Mouse (Mus musculus): Measurements from ENCODE around the gene Kif2c. TPM values are rescaled to one million over a fixed set of nuclear protein-coding genes. Genes with fewer than 3 reads are reported as not detected.

Kif2c gene
- total and polyA plus RNA-seq, 3 experiments: 0.14 to 0.26 (median 0.25) TPM

GRCm38 (mm10) chr4:117214250-117214649 is 31.8 kb upstream of the Kif2c start:
- TF ChIP-seq CTCF (IDR thresholded peaks at IDR 0.05) (no peak), EP300 (IDR thresholded peaks at IDR 0.05; ENCODE audit: insufficient read depth, low read depth, low read length) (no peak), POLR2A (IDR thresholded peaks at IDR 0.05; ENCODE audit: insufficient read depth, low read depth, low read length) (no peak)
- H3K27ac ChIP-seq: no peak overlapping the region
- intact Hi-C loops (cut with DNase I): loop anchor here (10.0 kb wide), 1 partner anchor 209 kb away; no protein-coding TSS in a partner anchor
- WGBS: 88% methylated on average over 6 of the region's 6 CpGs
- no peaks in the 10 kb centered on the region for H3K79me2 ChIP-seq (replicated peaks; ENCODE audit: control insufficient read depth, insufficient read depth, low read length)
- no peaks in the 10 kb centered on the region for H3K27me3 ChIP-seq (ENCODE audit: control insufficient read depth, insufficient read depth, low read length)
- no peak overlapping the region for H3K4me3 ChIP-seq
- H3K36me3 ChIP-seq (ENCODE audit: control insufficient read depth, insufficient read depth, low read length): no peaks in the 10 kb centered on the region
- no peaks in the 10 kb centered on the region for H3K4me1 ChIP-seq (ENCODE audit: control insufficient read depth, insufficient read depth, low read length)
- DNase-seq: no peak
- no peak overlapping the region for H3K9ac ChIP-seq (ENCODE audit: low read depth, low read length)

GRCm38 (mm10) chr4:117210147-117211074 is 28.0 kb upstream of the Kif2c start:
- no peaks in the 10 kb centered on the region for H3K36me3 ChIP-seq (ENCODE audit: control insufficient read depth, insufficient read depth, low read length)
- no peaks in the 10 kb centered on the region for H3K79me2 ChIP-seq (replicated peaks; ENCODE audit: control insufficient read depth, insufficient read depth, low read length)
- H3K4me3 ChIP-seq: peak overlapping the region; percentile 29; the same call in 1 of the 2 replicates
- H3K27ac ChIP-seq: peak overlapping the region; percentile 34
- H3K4me1 ChIP-seq (ENCODE audit: control insufficient read depth, insufficient read depth, low read length): no peaks in the 10 kb centered on the region
- peak; percentile 75 to 80 for DNase-seq
- no peaks in the 10 kb centered on the region for H3K27me3 ChIP-seq (ENCODE audit: control insufficient read depth, insufficient read depth, low read length)
- intact Hi-C loops (cut with DNase I): loop anchor here (10.0 kb wide), 1 partner anchor 206 kb away; no protein-coding TSS in a partner anchor
- no peak overlapping the region for H3K9ac ChIP-seq (ENCODE audit: low read depth, low read length)
- WGBS: 8% methylated on average over 20 of the region's 20 CpGs
- no peak for TF ChIP-seq POLR2A (IDR thresholded peaks at IDR 0.05; ENCODE audit: insufficient read depth, low read depth, low read length)
- 0 out of 2 replicates have a peak, but pooled peaks have one; percentile 19 for TF ChIP-seq EP300 (IDR thresholded peaks at IDR 0.05; ENCODE audit: insufficient read depth, low read depth, low read length)
- peak; percentile 75 for TF ChIP-seq CTCF (IDR thresholded peaks at IDR 0.05)

- Histone ChIP-seq H3K4me1 (ENCODE audit: control insufficient read depth, insufficient read depth, low read length) (no peaks in the 10 kb centered on the region), H3K4me3 (no peak overlapping the region), H3K27ac (no peak overlapping the region), H3K27me3 (ENCODE audit: control insufficient read depth, insufficient read depth, low read length) (no peaks in the 10 kb centered on the region), H3K9ac (ENCODE audit: low read depth, low read length) (no peak overlapping the region), H3K36me3 (ENCODE audit: control insufficient read depth, insufficient read depth, low read length) (no peaks in the 10 kb centered on the region), H3K79me2 (replicated peaks; ENCODE audit: control insufficient read depth, insufficient read depth, low read length) (no peaks in the 10 kb centered on the region)
- intact Hi-C loops (cut with DNase I): no loop called here
- DNase-seq: no peak
- 85% methylated on average over 6 of the region's 6 CpGs for WGBS
- TF ChIP-seq CTCF (IDR thresholded peaks at IDR 0.05): no peak
- no peak for TF ChIP-seq POLR2A (IDR thresholded peaks at IDR 0.05; ENCODE audit: insufficient read depth, low read depth, low read length)
- no peak for TF ChIP-seq EP300 (IDR thresholded peaks at IDR 0.05; ENCODE audit: insufficient read depth, low read depth, low read length)
Measured at GRCm38 (mm10) chr4:117209592-117209991, 27.2 kb upstream of the Kif2c start.

- H3K27ac ChIP-seq: no peak overlapping the region
- H3K4me1 ChIP-seq (ENCODE audit: control insufficient read depth, insufficient read depth, low read length): peaks cover 1% of the 10 kb centered on the region
- DNase-seq: no peak
- intact Hi-C loops (cut with DNase I): no loop called here
- no peak overlapping the region for H3K9ac ChIP-seq (ENCODE audit: low read depth, low read length)
- TF ChIP-seq CTCF (IDR thresholded peaks at IDR 0.05): no peak
- TF ChIP-seq POLR2A (IDR thresholded peaks at IDR 0.05; ENCODE audit: insufficient read depth, low read depth, low read length): no peak
- TF ChIP-seq EP300 (IDR thresholded peaks at IDR 0.05; ENCODE audit: insufficient read depth, low read depth, low read length): no peak
- H3K27me3 ChIP-seq (ENCODE audit: control insufficient read depth, insufficient read depth, low read length): no peaks in the 10 kb centered on the region
- no peaks in the 10 kb centered on the region for H3K36me3 ChIP-seq (ENCODE audit: control insufficient read depth, insufficient read depth, low read length)
- 75% methylated on average over 4 of the region's 4 CpGs for WGBS
- no peak overlapping the region for H3K4me3 ChIP-seq
- H3K79me2 ChIP-seq (replicated peaks; ENCODE audit: control insufficient read depth, insufficient read depth, low read length): no peaks in the 10 kb centered on the region
Measured at GRCm38 (mm10) chr4:117202992-117203354, 20.5 kb upstream of the Kif2c start.

- no peaks in the 10 kb centered on the region for H3K79me2 ChIP-seq (replicated peaks; ENCODE audit: control insufficient read depth, insufficient read depth, low read length)
- no peaks in the 10 kb centered on the region for H3K36me3 ChIP-seq (ENCODE audit: control insufficient read depth, insufficient read depth, low read length)
- intact Hi-C loops (cut with DNase I): no loop called here
- peaks cover 1% of the 10 kb centered on the region for H3K4me1 ChIP-seq (ENCODE audit: control insufficient read depth, insufficient read depth, low read length)
- peak in 1 of 2 experiments; percentile 45 for DNase-seq
- TF ChIP-seq CTCF (IDR thresholded peaks at IDR 0.05): peak; percentile 75
- no peak for TF ChIP-seq EP300 (IDR thresholded peaks at IDR 0.05; ENCODE audit: insufficient read depth, low read depth, low read length)
- peak; percentile 61; the same call in 1 of the 2 replicates for TF ChIP-seq POLR2A (IDR thresholded peaks at IDR 0.05; ENCODE audit: insufficient read depth, low read depth, low read length)
- 1% methylated on average over 25 of the region's 25 CpGs for WGBS
- H3K4me3 ChIP-seq: peak overlapping the region; percentile 50
- peak overlapping the region; percentile 67 for H3K27ac ChIP-seq
- H3K9ac ChIP-seq (ENCODE audit: low read depth, low read length): peak overlapping the region; percentile 76
- H3K27me3 ChIP-seq (ENCODE audit: control insufficient read depth, insufficient read depth, low read length): no peaks in the 10 kb centered on the region
Measured at GRCm38 (mm10) chr4:117202046-117202991, 19.9 kb upstream of the Kif2c start.
